Mouse (Mus musculus): ENCODE measurements at regions not wholly inside any gene's neighbourhood (a gene's known extent, or its start where the extent isn't known, plus 50 kb on each side); places are given as distances from the start of the nearest gene placed in this dataset.

DNA sequence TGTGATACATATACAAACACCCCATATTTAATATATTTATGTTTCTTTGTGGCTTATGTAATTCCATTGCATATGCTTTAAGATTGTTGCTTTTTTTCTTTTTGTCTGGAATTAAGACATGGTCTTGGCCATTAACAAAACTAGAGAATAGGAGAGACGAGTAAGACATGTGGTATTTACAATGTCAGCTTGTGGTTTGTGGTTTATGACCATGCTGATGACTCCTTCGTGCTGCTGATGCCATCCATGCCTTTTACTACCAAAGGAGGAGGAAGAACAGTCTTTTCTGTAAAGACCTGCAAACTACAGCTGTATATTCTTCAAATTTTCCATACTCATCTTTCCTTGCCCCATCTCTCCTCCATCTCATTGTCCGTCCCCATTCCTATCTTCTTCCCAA, 552.7 kb downstream of the Hdgfl1 start:
- TF ChIP-seq CTCF (IDR thresholded peaks at IDR 0.05; ENCODE audit: insufficient read depth, low read length) (no peak), POLR2A (IDR thresholded peaks at IDR 0.05; ENCODE audit: borderline replicate concordance, extremely low read depth, low read depth, low read length) (no peak)

Data from lung, adult 2 months (tissue).